Mouse (Mus musculus): ENCODE results near the gene Zfp609. TPM values are rescaled to one million over a fixed set of nuclear protein-coding genes. Genes with fewer than 3 reads are reported as not detected.

Gene Zfp609
- polyA plus RNA-seq, 1 experiment = 5.0 TPM

GRCm38 (mm10) chr9:65762728-65763127 is 64.6 kb downstream of the Zfp609 start:
- no peak for DNase-seq (ENCODE audit: low read depth)

- no peak for DNase-seq (ENCODE audit: low read depth)
Measured at GRCm38 (mm10) chr9:65759992-65760391, 67.4 kb downstream of the Zfp609 start.

GRCm38 (mm10) chr9:65759256-65759655 is 68.1 kb downstream of the Zfp609 start:
- no peak for DNase-seq (ENCODE audit: low read depth)

- DNase-seq (ENCODE audit: low read depth) = no peak
Measured at GRCm38 (mm10) chr9:65757826-65758225, 69.5 kb downstream of the Zfp609 start.

GRCm38 (mm10) chr9:65755673-65756375 is 71.5 kb downstream of the Zfp609 start:
- DNase-seq (ENCODE audit: low read depth) = no peak

- DNase-seq (ENCODE audit: low read depth) = no peak
Measured at GRCm38 (mm10) chr9:65755164-65755563, 72.2 kb downstream of the Zfp609 start.

GRCm38 (mm10) chr9:65752632-65753031 is 74.7 kb downstream of the Zfp609 start:
- DNase-seq (ENCODE audit: low read depth) = no peak

- peak; percentile 83 for DNase-seq (ENCODE audit: low read depth)
Measured at GRCm38 (mm10) chr9:65751906-65752305, 75.5 kb downstream of the Zfp609 start.

GRCm38 (mm10) chr9:65748102-65748501 is 79.3 kb downstream of the Zfp609 start:
- DNase-seq (ENCODE audit: low read depth) = no peak

GRCm38 (mm10) chr9:65746479-65746878 is 80.9 kb downstream of the Zfp609 start:
- DNase-seq (ENCODE audit: low read depth) = no peak

GRCm38 (mm10) chr9:65745456-65745855 is 81.9 kb downstream of the Zfp609 start:
- no peak for DNase-seq (ENCODE audit: low read depth)

- DNase-seq (ENCODE audit: low read depth) = no peak
Measured at GRCm38 (mm10) chr9:65744171-65745082, 82.9 kb downstream of the Zfp609 start.

GRCm38 (mm10) chr9:65743809-65744170 is 83.6 kb downstream of the Zfp609 start:
- no peak for DNase-seq (ENCODE audit: low read depth)

- no peak for DNase-seq (ENCODE audit: low read depth)
Measured at GRCm38 (mm10) chr9:65743322-65743721, 84.0 kb downstream of the Zfp609 start.

- no peak for DNase-seq (ENCODE audit: low read depth)
Measured at GRCm38 (mm10) chr9:65742777-65743176, 84.6 kb downstream of the Zfp609 start.

- DNase-seq (ENCODE audit: low read depth) = no peak
Measured at GRCm38 (mm10) chr9:65741066-65741852, 86.1 kb downstream of the Zfp609 start.

- DNase-seq (ENCODE audit: low read depth) = no peak
Measured at GRCm38 (mm10) chr9:65734931-65735330, 92.4 kb downstream of the Zfp609 start.

- DNase-seq (ENCODE audit: low read depth) = peak; percentile 88
Measured at GRCm38 (mm10) chr9:65728588-65728987, 98.8 kb downstream of the Zfp609 start.

- no peak for DNase-seq (ENCODE audit: low read depth)
Measured at GRCm38 (mm10) chr9:65727491-65727890, 99.9 kb downstream of the Zfp609 start.

- peak; percentile 85 for DNase-seq (ENCODE audit: low read depth)
Measured at GRCm38 (mm10) chr9:65726431-65726830, 100.9 kb downstream of the Zfp609 start.

- no peak for DNase-seq (ENCODE audit: low read depth)
Measured at GRCm38 (mm10) chr9:65725291-65725622, 102.1 kb downstream of the Zfp609 start.
